In genomic region chr9:8592618-8593017, GRCm38 (mm10) we compare ENCODE assay signal across 7 mouse cellular contexts. TPM values are rescaled to one million over a fixed set of nuclear protein-coding genes. Genes with fewer than 3 reads are reported as not detected.
DNase-seq lines count a peak whose midpoint lies in the region; ATAC-seq and TF ChIP-seq lines count a peak whose summit lies in the region.

No protein-coding gene starts in this region.

- peak; percentile 16 for TF ChIP-seq RAD21 in CH12.LX (IDR thresholded peaks at IDR 0.05; ENCODE audit: low read depth, low read length)

- dilution Hi-C loops in CH12.LX (cut with MboI; ENCODE audit: extremely low pct_ligation_motif_present, extremely low pct_unique_long_range_greater_than_20kb, low sequenced_read_pairs), result no loop called here

- H3K79me2 ChIP-seq in CH12.LX (replicated peaks; ENCODE audit: control insufficient read depth, extremely low read depth, insufficient read depth, poor library complexity, severe bottlenecking), result no peaks in the 10 kb centered on the region

- in situ Hi-C loops in CH12.LX (cut with MboI; ENCODE audit: low pct_ligation_motif_present, low pct_unique_long_range_greater_than_20kb, low sequenced_read_pairs), result no loop called here

- TF ChIP-seq POLR2A in CH12.LX (IDR thresholded peaks at IDR 0.05; ENCODE audit: low read depth, low read length), result no peak

- TF ChIP-seq CTCF in CH12.LX (conservative IDR thresholded peaks at IDR 0.05 in 1 of 2, IDR thresholded peaks at IDR 0.05 in 1 of 2; ENCODE audit: low read depth in 2 of 2, low read length in 2 of 2), result peak; percentile 33 to 40

- H3K4me1 ChIP-seq in CH12.LX (ENCODE audit: control insufficient read depth in 1 of 2, insufficient read depth in 2 of 2), result no peaks in the 10 kb centered on the region
- H3K4me1 ChIP-seq in embryonic facial prominence, embryonic 10.5 days, result no peaks in the 10 kb centered on the region

- H3K9ac ChIP-seq in CH12.LX (ENCODE audit: insufficient read depth, low read depth), result no peak overlapping the region

- no peak overlapping the region for H3K27ac ChIP-seq in CH12.LX (ENCODE audit: insufficient read depth, low read depth)
- H3K27ac ChIP-seq in embryonic facial prominence, embryonic 10.5 days (replicated peaks), result no peak overlapping the region

- DNase-seq in kidney, adult 9 months, result peak; percentile 7
- DNase-seq in kidney, adult 11 months, result no peak
- DNase-seq in CH12.LX (ENCODE audit: extremely low read depth) (peak; percentile 26), NIH3T3 (ENCODE audit: low read depth) (peak; percentile 4)
- peak; percentile 16 for DNase-seq in embryonic facial prominence, embryonic 10.5 days (ENCODE audit: low spot score)
- DNase-seq in right cerebral cortex, adult 18-20 months, result no peak

- H3K4me2 ChIP-seq in CH12.LX (ENCODE audit: insufficient read depth, low read depth, poor library complexity, severe bottlenecking), result no peak overlapping the region

- WGBS in embryonic facial prominence, embryonic 10.5 days, result 46% methylated on average over 6 of the region's 6 CpGs

- no peak for TF ChIP-seq EP300 in CH12.LX (IDR thresholded peaks at IDR 0.05; ENCODE audit: low read length)

- H3K27me3 ChIP-seq in CH12.LX (replicated peaks), result no peaks in the 10 kb centered on the region
- no peaks in the 10 kb centered on the region for H3K27me3 ChIP-seq in embryonic facial prominence, embryonic 10.5 days (replicated peaks; ENCODE audit: low read depth, poor library complexity, severe bottlenecking)

- no peaks in the 10 kb centered on the region for H3K9me3 ChIP-seq in CH12.LX (replicated peaks; ENCODE audit: low read length)
- H3K9me3 ChIP-seq in embryonic facial prominence, embryonic 10.5 days, result no peaks in the 10 kb centered on the region

- ATAC-seq in inflammation-experienced regulatory T-cells, adult 6 months, result no peak

- H3K4me3 ChIP-seq in CH12.LX (replicated peaks in 1 of 3; ENCODE audit: low read depth in 2 of 3, low read length in 2 of 3, poor library complexity in 1 of 3), result no peak overlapping the region
- no peak overlapping the region for H3K4me3 ChIP-seq in embryonic facial prominence, embryonic 10.5 days

- no peaks in the 10 kb centered on the region for H3K36me3 ChIP-seq in CH12.LX (replicated peaks in 1 of 2; ENCODE audit: control insufficient read depth in 1 of 2, insufficient read depth in 1 of 2, low read length in 1 of 2)
- no peaks in the 10 kb centered on the region for H3K36me3 ChIP-seq in embryonic facial prominence, embryonic 10.5 days (replicated peaks)

TF ChIP-seq in CH12.LX, 34 proteins besides CTCF, POLR2A, EP300 and RAD21:
- TF ChIP-seq ELF1 (IDR thresholded peaks at IDR 0.05; ENCODE audit: low read depth, low read length), result no peak
- no peak for TF ChIP-seq ETS1 (conservative IDR thresholded peaks at IDR 0.05; ENCODE audit: low read depth, low read length)
- TF ChIP-seq SMC3 (IDR thresholded peaks at IDR 0.05; ENCODE audit: low read depth, low read length), result peak; percentile 14; the same call in 1 of the 2 replicates
- no peak for TF ChIP-seq MYC (IDR thresholded peaks at IDR 0.05; ENCODE audit: low read depth, low read length)
- no peak for TF ChIP-seq PAX5 (IDR thresholded peaks at IDR 0.05; ENCODE audit: low read length)
- TF ChIP-seq UBTF (IDR thresholded peaks at IDR 0.05; ENCODE audit: low read depth, low read length), result no peak
- no peak for TF ChIP-seq CHD1 (IDR thresholded peaks at IDR 0.05; ENCODE audit: low read depth, low read length)

RNA-seq across cellular contexts. Expression of gene Trpc6, which starts 48.7 kb away (rescaled TPM):
- total RNA-seq in CH12.LX (2012; rRNA removed), result 0.08 and 0.21 TPM in 2 replicates
- not detected in 2 replicates for total RNA-seq in CH12.LX (2014; rRNA removed)
- 0.11 and 0.25 TPM in 2 replicates for polyA plus RNA-seq in CH12.LX (2012; ENCODE audit: insufficient read length, low read depth)
- polyA plus RNA-seq in embryonic facial prominence, embryonic 10.5 days (2016; fragmentation: Nextera tagmentation; extraction: Ambion mirVana), result 1.5 and 1.6 TPM in 2 replicates
- not detected for polyA plus RNA-seq in inflammation-experienced regulatory T-cells, adult 6 months (2017; shearing (Covaris generic))

Comparison
In these comparisons a context has a peak if more than half of its experiments do, and no peak if none do; other contexts are left out.
1. DNase-seq: peak in kidney, adult 9 months (single experiment), CH12.LX (single experiment), NIH3T3 (single experiment) and embryonic facial prominence, embryonic 10.5 days (single experiment); none in kidney, adult 11 months (single experiment) and right cerebral cortex, adult 18-20 months (single experiment).